Mouse (Mus musculus): ENCODE results near the gene Casz1.

Gene Casz1

GRCm38 (mm10) chr4:148804137-148804779 lies at the start of gene Casz1:
Casz1 (plus strand) TSS chr4:148804429.
- DNase-seq = peak; percentile 85

- no peak for DNase-seq
These were observed 45.4 kb upstream of the Casz1 start for GRCm38 (mm10) chr4:148758863-148759262.

GRCm38 (mm10) chr4:148760152-148760551 lies 44.1 kb upstream of the Casz1 start:
- DNase-seq = no peak

GRCm38 (mm10) chr4:148766021-148766775 lies 38.0 kb upstream of the Casz1 start:
- DNase-seq = no peak

- no peak for DNase-seq
These were observed 36.4 kb upstream of the Casz1 start for GRCm38 (mm10) chr4:148767655-148768305.

GRCm38 (mm10) chr4:148768649-148769048 lies 35.6 kb upstream of the Casz1 start:
- DNase-seq = no peak

GRCm38 (mm10) chr4:148770582-148771408 lies 33.4 kb upstream of the Casz1 start:
- no peak for DNase-seq

- no peak for DNase-seq
These were observed 32.8 kb upstream of the Casz1 start for GRCm38 (mm10) chr4:148771409-148771929.

- DNase-seq = no peak
These were observed 31.6 kb upstream of the Casz1 start for GRCm38 (mm10) chr4:148772658-148773057.

- DNase-seq = no peak
These were observed 30.2 kb upstream of the Casz1 start for GRCm38 (mm10) chr4:148774036-148774435.

- DNase-seq = no peak
These were observed 28.6 kb upstream of the Casz1 start for GRCm38 (mm10) chr4:148775476-148776269.

GRCm38 (mm10) chr4:148780097-148780621 lies 24.1 kb upstream of the Casz1 start:
- no peak for DNase-seq

- no peak for DNase-seq
These were observed 22.7 kb upstream of the Casz1 start for GRCm38 (mm10) chr4:148781516-148781915.

GRCm38 (mm10) chr4:148782880-148783279 lies 21.3 kb upstream of the Casz1 start:
- no peak for DNase-seq

GRCm38 (mm10) chr4:148783760-148784159 lies 20.5 kb upstream of the Casz1 start:
- no peak for DNase-seq

GRCm38 (mm10) chr4:148785053-148785567 lies 19.1 kb upstream of the Casz1 start:
- DNase-seq = no peak

- no peak for DNase-seq
These were observed 18.2 kb upstream of the Casz1 start for GRCm38 (mm10) chr4:148785995-148786394.

- no peak for DNase-seq
These were observed 13.3 kb upstream of the Casz1 start for GRCm38 (mm10) chr4:148790940-148791339.

- DNase-seq = no peak
These were observed 9.2 kb upstream of the Casz1 start for GRCm38 (mm10) chr4:148795038-148795437.

GRCm38 (mm10) chr4:148797475-148798324 lies 6.5 kb upstream of the Casz1 start:
- no peak for DNase-seq
